Mouse (Mus musculus): ENCODE results near the gene Mttp.

Mttp gene

GRCm38 (mm10) chr3:138051431-138051830, 93.3 kb downstream of the Mttp start:
- no peak for DNase-seq (ENCODE audit: low read depth)

DNA sequence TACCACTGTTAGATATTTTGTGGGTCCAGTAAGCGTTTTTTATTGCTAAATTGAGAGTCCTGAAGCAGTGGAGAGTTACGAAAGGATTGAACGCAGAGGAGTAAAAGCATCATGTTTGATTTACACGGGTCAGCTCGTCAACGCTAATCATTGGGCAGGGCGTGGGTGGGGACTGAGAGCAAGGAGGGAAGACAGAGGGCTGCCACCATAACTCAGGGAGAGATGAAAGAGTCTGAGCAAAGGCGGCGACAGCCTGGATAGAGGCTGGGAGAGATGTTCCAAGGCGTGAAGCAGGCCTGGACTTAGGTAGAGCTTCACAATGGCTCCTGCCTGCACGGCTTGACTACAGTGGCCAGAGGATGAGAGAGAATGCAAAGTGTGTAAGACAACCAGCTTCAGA, 94.0 kb downstream of the Mttp start:
- no peak for DNase-seq (ENCODE audit: low read depth)

- no peak for DNase-seq (ENCODE audit: low read depth)
These were observed 95.2 kb downstream of the Mttp start for GRCm38 (mm10) chr3:138049555-138049954.

DNA sequence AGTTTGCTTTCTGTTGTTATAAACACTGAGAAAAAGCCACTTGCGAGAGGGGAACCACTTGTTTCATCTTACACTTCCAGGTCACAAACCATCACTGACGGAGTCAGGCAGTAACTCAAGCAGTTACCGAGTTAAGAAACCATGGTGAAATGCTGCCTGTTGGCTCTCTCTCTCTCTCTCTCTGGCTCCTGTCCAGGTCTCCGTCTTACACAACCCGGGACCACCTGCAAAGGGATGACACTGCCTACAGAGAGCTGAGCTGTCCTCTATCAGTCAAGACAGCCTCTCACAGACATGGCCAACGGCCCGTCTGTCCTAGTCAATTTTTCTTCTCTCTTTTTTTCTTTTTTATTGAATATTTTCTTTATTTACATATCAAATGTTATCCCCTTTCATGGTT, 101.5 kb downstream of the Mttp start:
- no peak for DNase-seq (ENCODE audit: low read depth)

DNA sequence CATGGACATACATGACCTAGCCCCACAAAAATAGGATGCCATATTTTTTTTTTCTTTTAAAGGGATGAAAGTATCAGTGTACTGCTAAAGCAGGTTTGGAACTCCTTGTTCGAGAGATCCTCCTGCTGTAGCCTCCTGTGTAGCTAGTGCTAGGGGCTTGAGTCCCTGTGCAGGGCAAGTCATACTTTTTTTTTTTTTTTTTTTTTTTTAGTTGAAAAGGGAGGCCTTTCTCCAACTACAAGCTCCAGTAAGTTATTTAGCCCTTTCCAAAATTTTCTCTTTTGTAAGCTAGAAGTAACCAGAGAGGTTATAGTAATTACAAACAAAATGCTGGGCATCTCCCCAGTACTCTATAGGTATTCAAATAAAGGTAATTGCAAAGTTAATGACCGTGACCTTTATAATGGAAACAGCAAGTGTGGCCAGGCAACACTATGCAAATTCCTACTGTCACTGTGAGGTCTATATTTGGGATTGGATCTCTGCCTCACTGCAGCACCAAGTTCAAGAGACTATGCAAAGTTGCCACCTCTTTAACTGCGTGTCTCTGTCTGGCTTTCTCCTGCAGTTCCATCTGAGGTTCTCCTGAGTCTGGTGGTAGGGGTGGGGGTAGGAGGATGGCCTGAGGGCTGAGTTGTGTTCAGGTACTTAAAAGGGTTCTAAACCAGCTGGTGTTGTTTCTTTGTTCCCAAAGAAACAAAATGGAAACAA, 103.0 kb downstream of the Mttp start:
- no peak for DNase-seq (ENCODE audit: low read depth)

DNA sequence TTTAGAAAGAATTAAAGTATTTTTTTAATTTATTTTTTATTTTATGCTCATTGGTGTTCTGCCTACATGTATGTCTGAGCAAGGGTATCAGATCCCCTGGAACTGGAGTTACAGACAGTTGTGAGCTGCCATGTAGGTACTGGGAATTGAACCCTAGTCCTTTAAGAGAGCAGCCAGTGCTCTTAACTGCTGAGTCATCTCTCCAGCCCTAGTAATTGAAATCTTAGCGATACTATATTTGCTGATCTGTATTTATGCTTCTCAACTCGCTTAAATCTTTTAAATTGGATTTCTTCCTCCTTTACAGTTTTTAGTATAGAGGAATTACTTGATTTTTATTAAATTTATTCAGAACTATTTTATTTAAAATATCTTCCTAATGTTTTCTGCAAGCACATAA, 103.8 kb downstream of the Mttp start:
- DNase-seq (ENCODE audit: low read depth) = no peak

Data from fibroblast of lung, adult 2 months (primary cell).